Mouse (Mus musculus): ENCODE results near the gene Scoc. TPM values are rescaled to one million over a fixed set of nuclear protein-coding genes. Genes with fewer than 3 reads are reported as not detected.

The Scoc gene
- 90.6 and 97.8 TPM in 2 replicates for polyA plus RNA-seq (2015; fragmentation: Nextera tagmentation; extraction: Ambion mirVana)

DNA sequence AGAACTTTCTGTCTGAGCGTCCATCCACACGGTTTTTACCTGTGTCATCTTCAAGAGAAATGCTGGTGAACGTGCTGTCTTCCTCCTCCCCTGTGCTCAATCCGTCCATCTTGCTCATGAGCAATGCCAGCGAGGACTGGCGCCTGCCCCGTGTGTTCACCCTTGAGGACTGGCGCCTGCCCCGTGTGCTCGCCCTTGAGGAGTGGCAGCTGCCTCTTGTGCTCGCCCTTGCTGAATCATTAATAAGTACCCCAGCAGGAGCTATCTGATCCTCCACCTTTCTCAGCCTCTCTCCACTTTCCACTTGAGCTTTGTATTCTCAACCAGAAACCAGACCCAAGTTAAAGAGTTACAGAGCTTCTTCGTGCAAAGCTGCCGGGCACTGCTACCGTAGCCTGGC, at the start of gene Scoc:
Scoc (minus strand) TSS at position 170 of the 400 bp plus-strand sequence.
- TF ChIP-seq CTCF (IDR thresholded peaks at IDR 0.05; ENCODE audit: low read depth) = no peak
- peak within 1 kb of the TSS; percentile 22 for H3K4me3 ChIP-seq (ENCODE audit: low read depth, low read length)
- no peaks in the 10 kb centered on the region for H3K36me3 ChIP-seq (ENCODE audit: control insufficient read depth, insufficient read depth)
- no peaks in the 10 kb centered on the region for H3K27me3 ChIP-seq (replicated peaks; ENCODE audit: control insufficient read depth, insufficient read depth, low read length)
- H3K27ac ChIP-seq (ENCODE audit: low read depth, low read length) = peak within 1 kb of the TSS; percentile 81
- ATAC-seq = peak; percentile 91
- H3K9me3 ChIP-seq (ENCODE audit: control insufficient read depth) = no peaks in the 10 kb centered on the region
- WGBS = 51% methylated on average over 14 of the region's 14 CpGs
- H3K4me2 ChIP-seq (replicated peaks; ENCODE audit: low read depth) = peak within 1 kb of the TSS; percentile 47
- H3K9ac ChIP-seq (ENCODE audit: low read depth, low read length) = no peak within 1 kb of the TSS
- H3K4me1 ChIP-seq (replicated peaks; ENCODE audit: control insufficient read depth, insufficient read depth, low read length) = no peaks in the 10 kb centered on the region

- no peak for TF ChIP-seq CTCF (IDR thresholded peaks at IDR 0.05; ENCODE audit: low read depth)
- Histone ChIP-seq H3K9me3 (ENCODE audit: control insufficient read depth) (no peaks in the 10 kb centered on the region), H3K4me1 (replicated peaks; ENCODE audit: control insufficient read depth, insufficient read depth, low read length) (no peaks in the 10 kb centered on the region), H3K36me3 (ENCODE audit: control insufficient read depth, insufficient read depth) (no peaks in the 10 kb centered on the region), H3K27me3 (replicated peaks; ENCODE audit: control insufficient read depth, insufficient read depth, low read length) (no peaks in the 10 kb centered on the region), H3K4me3 (ENCODE audit: low read depth, low read length) (no peak overlapping the region), H3K4me2 (replicated peaks; ENCODE audit: low read depth) (no peak overlapping the region), H3K27ac (ENCODE audit: low read depth, low read length) (no peak overlapping the region), H3K9ac (ENCODE audit: low read depth, low read length) (no peak overlapping the region)
- no peak for ATAC-seq
- WGBS = 84% methylated on average over 3 of the region's 3 CpGs
Measured at GRCm38 (mm10) chr8:83459606-83460005, 1.4 kb upstream of the Scoc start.

- 19% methylated on average over 6 of the region's 6 CpGs for WGBS
- ATAC-seq = peak; percentile 85
- Histone ChIP-seq H3K4me3 (ENCODE audit: low read depth, low read length) (peak overlapping the region; percentile 1; the same call in 1 of the 2 replicates), H3K4me1 (replicated peaks; ENCODE audit: control insufficient read depth, insufficient read depth, low read length) (no peaks in the 10 kb centered on the region), H3K9me3 (ENCODE audit: control insufficient read depth) (no peaks in the 10 kb centered on the region), H3K9ac (ENCODE audit: low read depth, low read length) (no peak overlapping the region), H3K36me3 (ENCODE audit: control insufficient read depth, insufficient read depth) (no peaks in the 10 kb centered on the region), H3K4me2 (replicated peaks; ENCODE audit: low read depth) (peak overlapping the region; percentile 47), H3K27me3 (replicated peaks; ENCODE audit: control insufficient read depth, insufficient read depth, low read length) (no peaks in the 10 kb centered on the region), H3K27ac (ENCODE audit: low read depth, low read length) (peak overlapping the region; percentile 81)
- no peak for TF ChIP-seq CTCF (IDR thresholded peaks at IDR 0.05; ENCODE audit: low read depth)
Measured at GRCm38 (mm10) chr8:83457121-83457520, 1.1 kb downstream of the Scoc start.

- no peak overlapping the region for H3K27ac ChIP-seq (ENCODE audit: low read depth, low read length)
- no peak overlapping the region for H3K9ac ChIP-seq (ENCODE audit: low read depth, low read length)
- H3K4me2 ChIP-seq (replicated peaks; ENCODE audit: low read depth) = no peak overlapping the region
- H3K4me3 ChIP-seq (ENCODE audit: low read depth, low read length) = no peak overlapping the region
- H3K4me1 ChIP-seq (replicated peaks; ENCODE audit: control insufficient read depth, insufficient read depth, low read length) = no peaks in the 10 kb centered on the region
- H3K36me3 ChIP-seq (ENCODE audit: control insufficient read depth, insufficient read depth) = no peaks in the 10 kb centered on the region
- no peak for ATAC-seq
- H3K9me3 ChIP-seq (ENCODE audit: control insufficient read depth) = no peaks in the 10 kb centered on the region
- WGBS = 22% methylated on average over 3 of the region's 3 CpGs
- TF ChIP-seq CTCF (IDR thresholded peaks at IDR 0.05; ENCODE audit: low read depth) = peak; percentile 88
- no peaks in the 10 kb centered on the region for H3K27me3 ChIP-seq (replicated peaks; ENCODE audit: control insufficient read depth, insufficient read depth, low read length)
Measured at GRCm38 (mm10) chr8:83451056-83451455, 7.1 kb downstream of the Scoc start.

DNA sequence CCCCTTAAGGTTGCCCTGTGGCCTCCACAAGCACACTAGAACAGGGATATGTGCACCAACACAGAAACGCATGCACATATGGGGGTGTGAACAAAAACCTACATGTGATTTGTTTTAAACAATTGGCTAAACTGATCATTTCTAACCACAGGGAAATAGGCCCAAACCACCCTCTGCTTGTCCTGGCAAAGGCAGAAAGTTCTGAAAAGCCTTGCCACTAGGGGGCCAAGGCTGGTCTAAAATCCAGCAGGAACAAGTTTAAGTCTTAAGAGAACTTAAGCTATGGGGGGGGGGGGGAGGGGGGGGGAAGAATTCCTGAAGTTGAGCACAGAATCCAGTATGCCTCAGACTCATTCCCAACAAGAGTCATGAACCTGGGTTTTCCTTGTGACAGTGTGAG, 8.2 kb downstream of the Scoc start:
- Histone ChIP-seq H3K4me2 (replicated peaks; ENCODE audit: low read depth) (no peak overlapping the region), H3K4me3 (ENCODE audit: low read depth, low read length) (no peak overlapping the region), H3K27me3 (replicated peaks; ENCODE audit: control insufficient read depth, insufficient read depth, low read length) (no peaks in the 10 kb centered on the region), H3K4me1 (replicated peaks; ENCODE audit: control insufficient read depth, insufficient read depth, low read length) (no peaks in the 10 kb centered on the region), H3K9ac (ENCODE audit: low read depth, low read length) (no peak overlapping the region), H3K27ac (ENCODE audit: low read depth, low read length) (no peak overlapping the region), H3K36me3 (ENCODE audit: control insufficient read depth, insufficient read depth) (no peaks in the 10 kb centered on the region), H3K9me3 (ENCODE audit: control insufficient read depth) (no peaks in the 10 kb centered on the region)
- ATAC-seq = no peak
- peak; percentile 63 for TF ChIP-seq CTCF (IDR thresholded peaks at IDR 0.05; ENCODE audit: low read depth)
- WGBS = 85% methylated on average over 1 of the region's 1 CpGs

DNA sequence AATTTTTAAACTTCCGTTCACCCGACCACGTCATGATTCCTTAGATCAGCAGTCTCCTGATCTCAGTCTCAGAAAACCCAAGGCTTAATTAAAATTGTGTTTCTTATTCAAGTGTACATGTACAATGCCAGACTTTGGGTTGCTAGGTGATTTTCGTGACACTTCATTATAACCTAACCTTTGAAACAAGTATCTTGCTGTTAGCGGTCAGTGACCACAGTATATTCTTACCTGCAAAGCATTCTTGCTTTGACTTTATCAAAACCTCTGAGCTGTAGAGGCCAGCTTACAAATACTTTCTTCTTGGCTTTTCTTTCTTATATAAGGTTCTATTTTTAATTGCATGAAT, 15.2 kb downstream of the Scoc start:
- no peaks in the 10 kb centered on the region for H3K36me3 ChIP-seq (ENCODE audit: control insufficient read depth, insufficient read depth)
- no peak overlapping the region for H3K27ac ChIP-seq (ENCODE audit: low read depth, low read length)
- TF ChIP-seq CTCF (IDR thresholded peaks at IDR 0.05; ENCODE audit: low read depth) = no peak
- no peaks in the 10 kb centered on the region for H3K27me3 ChIP-seq (replicated peaks; ENCODE audit: control insufficient read depth, insufficient read depth, low read length)
- no peak for ATAC-seq
- H3K4me2 ChIP-seq (replicated peaks; ENCODE audit: low read depth) = peak overlapping the region; percentile 80
- no peaks in the 10 kb centered on the region for H3K9me3 ChIP-seq (ENCODE audit: control insufficient read depth)
- H3K4me1 ChIP-seq (replicated peaks; ENCODE audit: control insufficient read depth, insufficient read depth, low read length) = no peaks in the 10 kb centered on the region
- H3K4me3 ChIP-seq (ENCODE audit: low read depth, low read length) = peak overlapping the region; percentile 66
- 31% methylated on average over 5 of the region's 5 CpGs for WGBS
- no peak overlapping the region for H3K9ac ChIP-seq (ENCODE audit: low read depth, low read length)
